Mouse (Mus musculus): Measurements from ENCODE around the gene Dpm2. TPM values are rescaled to one million over a fixed set of nuclear protein-coding genes. Genes with fewer than 3 reads are reported as not detected.
A peak's percentile ranks its signal among the peaks of the same experiment; 100 is the strongest.

Dpm2 gene
- total and polyA plus RNA-seq, 2 experiments from 2014 or later, result 64.1 to 146 TPM

GRCm38 (mm10) chr2:32591249-32591648 is 20.6 kb downstream of the Dpm2 start:
- peaks cover 7% of the 10 kb centered on the region for H3K36me3 ChIP-seq (ENCODE audit: insufficient read depth, low read length)
- no peaks in the 10 kb centered on the region for H3K9me3 ChIP-seq (ENCODE audit: low read length)
- no peaks in the 10 kb centered on the region for H3K27me3 ChIP-seq (ENCODE audit: insufficient read depth, low read length)
- no peak for TF ChIP-seq CTCF (IDR thresholded peaks at IDR 0.05; ENCODE audit: low read depth)
- 53% methylated on average over 6 of the region's 6 CpGs for WGBS
- no peak overlapping the region for H3K4me2 ChIP-seq (ENCODE audit: low read depth, low read length)
- DNase-seq (ENCODE audit: low spot score) (no peak), ATAC-seq (no peak)
- no peak overlapping the region for H3K4me3 ChIP-seq (ENCODE audit: low read length)
- H3K9ac ChIP-seq (replicated peaks; ENCODE audit: low read length), result no peak overlapping the region
- peaks cover 16% of the 10 kb centered on the region for H3K4me1 ChIP-seq (ENCODE audit: insufficient read depth, low read length)
- no peak overlapping the region; the same call in 1 of the 2 replicates for H3K27ac ChIP-seq

GRCm38 (mm10) chr2:32596725-32597124 is 26.1 kb downstream of the Dpm2 start:
- Histone ChIP-seq H3K9me3 (ENCODE audit: low read length) (no peaks in the 10 kb centered on the region), H3K36me3 (ENCODE audit: insufficient read depth, low read length) (peaks cover 14% of the 10 kb centered on the region), H3K27ac (peak overlapping the region; percentile 58; the same call in 1 of the 2 replicates), H3K4me2 (ENCODE audit: low read depth, low read length) (no peak overlapping the region), H3K4me3 (ENCODE audit: low read length) (no peak overlapping the region), H3K4me1 (ENCODE audit: insufficient read depth, low read length) (peaks cover 6% of the 10 kb centered on the region; the same call in 1 of the 2 replicates), H3K27me3 (ENCODE audit: insufficient read depth, low read length) (no peaks in the 10 kb centered on the region), H3K9ac (replicated peaks; ENCODE audit: low read length) (no peak overlapping the region)
- ATAC-seq (peak; percentile 43; the same call in 1 of the 2 replicates), DNase-seq (ENCODE audit: low spot score) (peak; percentile 75)
- no peak for TF ChIP-seq CTCF (IDR thresholded peaks at IDR 0.05; ENCODE audit: low read depth)
- 53% methylated on average over 13 of the region's 13 CpGs for WGBS

GRCm38 (mm10) chr2:32597248-32597647 is 26.6 kb downstream of the Dpm2 start:
- Histone ChIP-seq H3K27ac (peak overlapping the region; percentile 58; the same call in 1 of the 2 replicates), H3K4me3 (ENCODE audit: low read length) (no peak overlapping the region), H3K27me3 (ENCODE audit: insufficient read depth, low read length) (no peaks in the 10 kb centered on the region), H3K9me3 (ENCODE audit: low read length) (no peaks in the 10 kb centered on the region), H3K9ac (replicated peaks; ENCODE audit: low read length) (no peak overlapping the region), H3K36me3 (ENCODE audit: insufficient read depth, low read length) (peaks cover 14% of the 10 kb centered on the region), H3K4me1 (ENCODE audit: insufficient read depth, low read length) (peaks cover 6% of the 10 kb centered on the region; the same call in 1 of the 2 replicates), H3K4me2 (ENCODE audit: low read depth, low read length) (no peak overlapping the region)
- 83% methylated on average over 5 of the region's 5 CpGs for WGBS
- DNase-seq (ENCODE audit: low spot score) (no peak), ATAC-seq (no peak)
- TF ChIP-seq CTCF (IDR thresholded peaks at IDR 0.05; ENCODE audit: low read depth), result no peak

GRCm38 (mm10) chr2:32597699-32598098 is 27.0 kb downstream of the Dpm2 start:
- H3K4me1 ChIP-seq (ENCODE audit: insufficient read depth, low read length), result peaks cover 6% of the 10 kb centered on the region; the same call in 1 of the 2 replicates
- whole genome bisulfite sequencing, result 88% methylated on average over 5 of the region's 5 CpGs
- ATAC-seq (no peak), DNase-seq (ENCODE audit: low spot score) (no peak)
- 0 out of 2 replicates have a peak overlapping the region, but pooled peaks have one; percentile 58 for H3K27ac ChIP-seq
- H3K36me3 ChIP-seq (ENCODE audit: insufficient read depth, low read length), result peaks cover 14% of the 10 kb centered on the region
- H3K9me3 ChIP-seq (ENCODE audit: low read length), result no peaks in the 10 kb centered on the region
- H3K4me3 ChIP-seq (ENCODE audit: low read length), result no peak overlapping the region
- H3K9ac ChIP-seq (replicated peaks; ENCODE audit: low read length), result no peak overlapping the region
- H3K4me2 ChIP-seq (ENCODE audit: low read depth, low read length), result no peak overlapping the region
- TF ChIP-seq CTCF (IDR thresholded peaks at IDR 0.05; ENCODE audit: low read depth), result no peak
- H3K27me3 ChIP-seq (ENCODE audit: insufficient read depth, low read length), result no peaks in the 10 kb centered on the region

GRCm38 (mm10) chr2:32598506-32598905 is 27.8 kb downstream of the Dpm2 start:
- Histone ChIP-seq H3K27ac (no peak overlapping the region), H3K4me1 (ENCODE audit: insufficient read depth, low read length) (peaks cover 6% of the 10 kb centered on the region; the same call in 1 of the 2 replicates), H3K4me2 (ENCODE audit: low read depth, low read length) (no peak overlapping the region), H3K4me3 (ENCODE audit: low read length) (no peak overlapping the region), H3K27me3 (ENCODE audit: insufficient read depth, low read length) (no peaks in the 10 kb centered on the region), H3K9ac (replicated peaks; ENCODE audit: low read length) (no peak overlapping the region), H3K9me3 (ENCODE audit: low read length) (no peaks in the 10 kb centered on the region), H3K36me3 (ENCODE audit: insufficient read depth, low read length) (peaks cover 14% of the 10 kb centered on the region)
- no peak for ATAC-seq
- no peak for DNase-seq (ENCODE audit: low spot score)
- 69% methylated on average over 8 of the region's 8 CpGs for WGBS
- no peak for TF ChIP-seq CTCF (IDR thresholded peaks at IDR 0.05; ENCODE audit: low read depth)

- H3K27me3 ChIP-seq (ENCODE audit: insufficient read depth, low read length), result no peaks in the 10 kb centered on the region
- H3K9ac ChIP-seq (replicated peaks; ENCODE audit: low read length), result no peak within 1 kb of the TSS
- peaks cover 6% of the 10 kb centered on the region; the same call in 1 of the 2 replicates for H3K4me1 ChIP-seq (ENCODE audit: insufficient read depth, low read length)
- 91% methylated on average over 3 of the region's 3 CpGs for WGBS
- H3K36me3 ChIP-seq (ENCODE audit: insufficient read depth, low read length), result peaks cover 8% of the 10 kb centered on the region
- no peak for TF ChIP-seq CTCF (IDR thresholded peaks at IDR 0.05; ENCODE audit: low read depth)
- H3K27ac ChIP-seq, result no peak within 1 kb of the TSS
- ATAC-seq (no peak), DNase-seq (ENCODE audit: low spot score) (no peak)
- no peak within 1 kb of the TSS for H3K4me2 ChIP-seq (ENCODE audit: low read depth, low read length)
- H3K9me3 ChIP-seq (ENCODE audit: low read length), result no peaks in the 10 kb centered on the region
- H3K4me3 ChIP-seq (ENCODE audit: low read length), result no peak within 1 kb of the TSS
Measured at GRCm38 (mm10) chr2:32599409-32599808, 28.8 kb downstream of the Dpm2 start, which contains the start of gene St6galnac6. Gene St6galnac6 (plus strand): TSS chr2:32599709.

- peak; percentile 56 for TF ChIP-seq CTCF (IDR thresholded peaks at IDR 0.05; ENCODE audit: low read depth)
- ATAC-seq, result peak; percentile 43; the same call in 1 of the 2 replicates
- Histone ChIP-seq H3K9me3 (ENCODE audit: low read length) (no peaks in the 10 kb centered on the region), H3K27me3 (ENCODE audit: insufficient read depth, low read length) (no peaks in the 10 kb centered on the region), H3K36me3 (ENCODE audit: insufficient read depth, low read length) (0 out of 2 replicates have a peak, but pooled peaks cover 7% of the 10 kb centered on the region), H3K4me1 (ENCODE audit: insufficient read depth, low read length) (peaks cover 5% of the 10 kb centered on the region; the same call in 1 of the 2 replicates), H3K9ac (replicated peaks; ENCODE audit: low read length) (no peak overlapping the region), H3K27ac (no peak overlapping the region), H3K4me2 (ENCODE audit: low read depth, low read length) (no peak overlapping the region), H3K4me3 (ENCODE audit: low read length) (no peak overlapping the region)
- peak; percentile 50 for DNase-seq (ENCODE audit: low spot score)
- WGBS, result 39% methylated on average over 8 of the region's 8 CpGs
Measured at GRCm38 (mm10) chr2:32601417-32602065, 30.9 kb downstream of the Dpm2 start.
